Mouse (Mus musculus) MEL (cell line): ENCODE measurements around the gene Ang4. TPM values are rescaled to one million over a fixed set of nuclear protein-coding genes. Genes with fewer than 3 reads are reported as not detected.
A peak's percentile ranks its signal among the peaks of the same experiment; 100 is the strongest.

Experiments
- DNase-seq: peaks from one replicate; pipeline ENCODE4 v3.0.0; 2011; ENCODE audit warnings: low read depth, low spot score
- H3K27ac ChIP-seq: 2 replicates; pipeline ENCODE4 v1.5.1; 2012; ENCODE audit warnings: low read depth, mild to moderate bottlenecking, control low read depth, low read length, moderate library complexity; ENCODE audit not compliant: control insufficient read depth
- H3K27me3 ChIP-seq, 2 experiments: fragments of 150-350 bp in 1 of 2; sonication (generic) in 1 of 2; 2 replicates each; pipeline ENCODE4 v1.6.1; 2012; ENCODE audit warnings: low read length in 2 of 2, mild to moderate bottlenecking in 2 of 2, improper control_type of control experiment in 1 of 2, moderate library complexity in 1 of 2; ENCODE audit not compliant: insufficient read depth in 2 of 2, control insufficient read depth in 1 of 2
- H3K36me3 ChIP-seq, 2 experiments: 2 replicates each; pipeline ENCODE4 v1.6.1; 2012 to 2014; ENCODE audit warnings: low read length in 2 of 2, improper control_type of control experiment in 1 of 2, inconsistent platforms in 1 of 2, mild to moderate bottlenecking in 1 of 2; ENCODE audit not compliant: insufficient read depth in 2 of 2, control insufficient read depth in 1 of 2
- H3K4me1 ChIP-seq, 2 experiments: fragments of 150-350 bp in 1 of 2; sonication (generic) in 1 of 2; 2 replicates each; pipeline ENCODE4 v1.6.1; 2012; ENCODE audit warnings: low read length in 2 of 2, improper control_type of control experiment in 1 of 2, mild to moderate bottlenecking in 1 of 2; ENCODE audit not compliant: insufficient read depth in 2 of 2, control insufficient read depth in 1 of 2
- H3K4me3 ChIP-seq, 2 experiments: fragments of 150-350 bp in 1 of 2; sonication (generic) in 1 of 2; 2 replicates each; pipeline ENCODE4 v1.5.1; 2012; ENCODE audit warnings: low read depth in 2 of 2, low read length in 2 of 2, mild to moderate bottlenecking in 2 of 2, moderate library complexity in 2 of 2, control low read depth in 1 of 2, improper control_type of control experiment in 1 of 2; ENCODE audit not compliant: control insufficient read depth in 1 of 2, insufficient read depth in 1 of 2
- H3K79me2 ChIP-seq: 2 replicates; pipeline ENCODE4 v1.6.1; 2012; ENCODE audit warnings: mild to moderate bottlenecking, low read length, moderate library complexity; ENCODE audit not compliant: control insufficient read depth, poor library complexity, insufficient read depth
- H3K9ac ChIP-seq: 2 replicates; pipeline ENCODE4 v1.6.1; 2012; ENCODE audit warnings: low read depth, mild to moderate bottlenecking, control low read depth, low read length, moderate library complexity; ENCODE audit not compliant: control insufficient read depth, poor library complexity, severe bottlenecking
- H3K9me3 ChIP-seq: fragments of 150-350 bp; sonication (generic); replicated peaks from 2 replicates; pipeline ENCODE4 v1.6.1; 2012; ENCODE audit warnings: mild to moderate bottlenecking, low read length, improper control_type of control experiment, moderate library complexity; ENCODE audit not compliant: insufficient read depth
- BHLHE40 ChIP-seq: IDR thresholded peaks from 2 replicates; pipeline ENCODE4 v1.6.1; 2012; ENCODE audit warnings: low read depth, mild to moderate bottlenecking, inconsistent platforms, low read length, improper control_type of control experiment, borderline replicate concordance
- CHD1 ChIP-seq: IDR thresholded peaks from 2 replicates; pipeline ENCODE4 v1.6.1; 2012; ENCODE audit warnings: low read depth, mild to moderate bottlenecking, inconsistent platforms, low read length, improper control_type of control experiment
- CHD2 ChIP-seq: IDR thresholded peaks from 2 replicates; pipeline ENCODE4 v1.6.1; 2011; ENCODE audit warnings: low read length, improper control_type of control experiment
- E2F4 ChIP-seq: IDR thresholded peaks from 2 replicates; pipeline ENCODE4 v1.6.1; 2011; ENCODE audit warnings: low read depth, low read length, improper control_type of control experiment, borderline replicate concordance
- ELF1 ChIP-seq: IDR thresholded peaks from 2 replicates; pipeline ENCODE4 v1.6.1; 2014; ENCODE audit warnings: low read depth, mild to moderate bottlenecking, inconsistent platforms, low read length, improper control_type of control experiment, moderate library complexity
- EP300 ChIP-seq, 2 experiments: IDR thresholded peaks; 2 replicates each; pipeline ENCODE4 v1.6.1; 2011; ENCODE audit warnings: improper control_type of control experiment in 2 of 2, low read length in 2 of 2, low read depth in 1 of 2, mild to moderate bottlenecking in 1 of 2
- ETS1 ChIP-seq: IDR thresholded peaks from 2 replicates; pipeline ENCODE4 v1.6.1; 2012; ENCODE audit warnings: low read depth, mild to moderate bottlenecking, inconsistent platforms, low read length, improper control_type of control experiment, moderate library complexity
- GABPA ChIP-seq: IDR thresholded peaks from 2 replicates; pipeline ENCODE4 v1.6.1; 2012; ENCODE audit warnings: low read depth, mild to moderate bottlenecking, inconsistent platforms, low read length, improper control_type of control experiment, moderate library complexity
- JUND ChIP-seq: IDR thresholded peaks from 2 replicates; pipeline ENCODE4 v1.6.1; 2011; ENCODE audit warnings: low read depth, mild to moderate bottlenecking, improper control_type of control experiment, low read length
- MEF2A ChIP-seq: IDR thresholded peaks from 2 replicates; pipeline ENCODE4 v1.6.1; 2014; ENCODE audit warnings: low read depth, mild to moderate bottlenecking, inconsistent platforms, low read length, improper control_type of control experiment; ENCODE audit not compliant: poor library complexity, insufficient replicate concordance, severe bottlenecking; ENCODE audit errors: extremely low read depth
- MXI1 ChIP-seq: IDR thresholded peaks from 2 replicates; pipeline ENCODE4 v1.6.1; 2011; ENCODE audit warnings: mild to moderate bottlenecking, low read depth, low read length, improper control_type of control experiment
- MYC ChIP-seq: IDR thresholded peaks from 2 replicates; pipeline ENCODE4 v1.6.1; 2011; ENCODE audit warnings: low read depth, mild to moderate bottlenecking, low read length, improper control_type of control experiment, moderate library complexity
- NELFE ChIP-seq: IDR thresholded peaks from 2 replicates; pipeline ENCODE4 v1.6.1; 2011; ENCODE audit warnings: low read depth, low read length, improper control_type of control experiment
- NRF1 ChIP-seq: IDR thresholded peaks from 2 replicates; pipeline ENCODE4 v1.6.1; 2014; ENCODE audit warnings: low read depth, mild to moderate bottlenecking, inconsistent platforms, low read length, improper control_type of control experiment, moderate library complexity; ENCODE audit not compliant: poor library complexity, insufficient read depth, severe bottlenecking
- POLR2AphosphoS5 ChIP-seq: IDR thresholded peaks from 2 replicates; pipeline ENCODE4 v1.6.1; 2012; ENCODE audit warnings: low read depth, borderline replicate concordance, mild to moderate bottlenecking, inconsistent platforms, low read length, moderate library complexity, mixed read lengths
- RCOR1 ChIP-seq: IDR thresholded peaks from 2 replicates; pipeline ENCODE4 v1.6.1; 2012; ENCODE audit warnings: low read depth, mild to moderate bottlenecking, inconsistent platforms, low read length, improper control_type of control experiment
- SMC3 ChIP-seq: IDR thresholded peaks from 2 replicates; pipeline ENCODE4 v1.6.1; 2011; ENCODE audit warnings: low read depth, low read length, improper control_type of control experiment
- TAL1 ChIP-seq: IDR thresholded peaks from 2 replicates; pipeline ENCODE4 v1.6.1; 2012; ENCODE audit warnings: mild to moderate bottlenecking, inconsistent platforms, low read length, moderate library complexity, mixed read lengths
- TBP ChIP-seq: IDR thresholded peaks from 2 replicates; pipeline ENCODE4 v1.8.0; 2011; ENCODE audit warnings: low read depth, low read length, improper control_type of control experiment
- USF1 ChIP-seq: IDR thresholded peaks from 2 replicates; pipeline ENCODE4 v1.6.1; 2014; ENCODE audit warnings: low read depth, mild to moderate bottlenecking, inconsistent platforms, low read length, improper control_type of control experiment, moderate library complexity
- USF2 ChIP-seq, 2 experiments: IDR thresholded peaks; 2 replicates each; pipeline ENCODE4 v1.6.1; 2011 to 2012; ENCODE audit warnings: improper control_type of control experiment in 2 of 2, low read length in 2 of 2, borderline replicate concordance in 1 of 2, inconsistent platforms in 1 of 2, low read depth in 1 of 2, mild to moderate bottlenecking in 1 of 2; ENCODE audit not compliant: insufficient read depth in 1 of 2
- ZKSCAN1 ChIP-seq: IDR thresholded peaks from 2 replicates; pipeline ENCODE4 v1.6.1; 2012; ENCODE audit warnings: low read depth, mild to moderate bottlenecking, inconsistent platforms, low read length, improper control_type of control experiment, moderate library complexity
- ZMIZ1 ChIP-seq: IDR thresholded peaks from 2 replicates; pipeline ENCODE4 v1.6.1; 2012; ENCODE audit warnings: low read depth, mild to moderate bottlenecking, inconsistent platforms, low read length, improper control_type of control experiment, moderate library complexity
- polyA plus RNA-seq, 2 experiments: library from polyadenylated mRNA; stranded (reverse) in 1 of 2; unstranded in 1 of 2; fragments of >175 nt in 1 of 2; fragments of >200 nt in 1 of 2; gene quantifications; 2 replicates each; pipeline versions ENCODE4 v1.2.1 to v1.2.4; 2012; ENCODE audit warnings: low replicate concordance in 2 of 2, low read depth in 1 of 2; ENCODE audit not compliant: insufficient read length in 2 of 2, insufficient read depth in 1 of 2, missing spikeins in 1 of 2
- total RNA-seq: library from RNA; depleted of rRNA; stranded (reverse); fragments of 300-350 nt; gene quantifications from 2 replicates; pipeline ENCODE4 v1.2.3, GENCODE M21; 2012

The Ang4 gene
- total and polyA plus RNA-seq, 3 experiments: not detected

- no peak for TF ChIP-seq ZMIZ1
- no peak for TF ChIP-seq USF2 (IDR thresholded peaks at IDR 0.05; ENCODE audit: borderline replicate concordance in 1 of 2, insufficient read depth in 1 of 2, low read depth in 1 of 2, low read length in 2 of 2)
- H3K9me3 ChIP-seq: no peaks in the 10 kb centered on the region
- H3K36me3 ChIP-seq: no peaks in the 10 kb centered on the region
- DNase-seq: no peak
- H3K27ac ChIP-seq: no peak overlapping the region
- no peak overlapping the region for H3K4me3 ChIP-seq
- H3K27me3 ChIP-seq: no peaks in the 10 kb centered on the region
- H3K4me1 ChIP-seq: no peaks in the 10 kb centered on the region
- no peaks in the 10 kb centered on the region for H3K79me2 ChIP-seq
- H3K9ac ChIP-seq: no peak overlapping the region
These were observed 13.7 kb upstream of the Ang4 start for GRCm38 (mm10) chr14:51787061-51787460.

DNA sequence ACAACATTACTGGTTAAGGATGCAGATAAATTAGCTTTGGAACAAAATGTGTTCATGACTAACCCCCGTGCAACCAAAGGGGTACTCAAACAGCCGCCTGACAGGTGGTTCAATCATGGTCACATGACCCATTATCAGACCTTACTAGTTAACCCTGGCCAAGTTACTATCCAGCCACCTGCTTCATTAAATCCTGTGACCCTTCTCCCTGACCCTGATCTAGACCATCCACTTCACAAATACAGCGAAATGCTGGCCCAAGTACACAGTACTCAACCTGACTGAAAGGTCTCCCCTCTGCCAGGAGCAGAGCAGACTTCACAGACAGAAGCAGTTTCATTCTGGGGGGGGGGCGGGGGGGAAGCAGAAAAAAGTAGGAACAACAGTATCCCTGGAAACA, 12.9 kb upstream of the Ang4 start:
- no peak for DNase-seq
- H3K4me1 ChIP-seq: no peaks in the 10 kb centered on the region
- no peak overlapping the region for H3K4me3 ChIP-seq
- TF ChIP-seq EP300 (IDR thresholded peaks at IDR 0.05; ENCODE audit: low read depth in 1 of 2, low read length in 2 of 2) (no peak), MYC (no peak), MEF2A (no peak), ZMIZ1 (no peak), USF1 (0 out of 2 replicates have a peak, but pooled peaks have one; percentile 17), TBP (no peak), TAL1 (no peak)
- H3K36me3 ChIP-seq: no peaks in the 10 kb centered on the region
- no peak overlapping the region for H3K27ac ChIP-seq
- H3K79me2 ChIP-seq: no peaks in the 10 kb centered on the region
- H3K9me3 ChIP-seq: no peaks in the 10 kb centered on the region
- no peaks in the 10 kb centered on the region for H3K27me3 ChIP-seq
- H3K9ac ChIP-seq: no peak overlapping the region

DNA sequence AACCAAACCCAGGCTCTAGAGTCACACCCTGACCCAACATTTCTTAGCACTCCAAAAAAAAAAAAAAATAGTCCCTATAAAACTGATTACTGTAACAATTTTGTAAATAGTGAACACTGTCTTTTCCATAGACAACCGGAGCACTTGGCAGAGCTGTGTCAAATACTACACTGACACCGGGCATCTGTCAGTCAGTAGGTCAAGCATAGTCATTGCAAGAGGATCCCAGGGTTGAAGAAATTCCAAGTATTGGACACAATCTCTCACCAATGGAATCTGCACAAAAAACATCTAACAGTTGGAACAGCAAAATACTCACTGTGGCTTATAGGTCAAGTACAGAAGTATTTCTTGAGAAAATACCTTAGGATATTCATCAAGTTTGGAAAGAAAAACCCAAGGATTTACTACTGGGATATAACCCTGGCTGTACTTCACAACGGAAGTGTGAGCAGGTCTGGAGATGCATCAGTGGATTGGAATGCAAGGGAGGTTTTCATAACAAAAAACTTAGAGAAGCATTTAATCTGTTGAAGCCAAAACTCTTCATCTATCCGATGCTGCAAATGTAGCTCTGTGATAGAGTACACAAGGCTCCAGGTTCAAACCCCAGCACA, 5.6 kb upstream of the Ang4 start:
- Histone ChIP-seq H3K4me3 (no peak overlapping the region), H3K36me3 (no peaks in the 10 kb centered on the region), H3K9ac (no peak overlapping the region), H3K79me2 (no peaks in the 10 kb centered on the region), H3K9me3 (no peaks in the 10 kb centered on the region), H3K27ac (no peak overlapping the region), H3K4me1 (no peaks in the 10 kb centered on the region), H3K27me3 (no peaks in the 10 kb centered on the region)
- TF ChIP-seq CHD2 (no peak), NRF1 (no peak), ZKSCAN1 (no peak), E2F4 (no peak), EP300 (IDR thresholded peaks at IDR 0.05; ENCODE audit: low read depth in 1 of 2, low read length in 2 of 2) (no peak), BHLHE40 (no peak), ELF1 (no peak), ETS1 (no peak), POLR2AphosphoS5 (no peak), JUND (no peak), GABPA (no peak), NELFE (no peak), SMC3 (no peak), CHD1 (no peak), MXI1 (no peak), RCOR1 (no peak)
- DNase-seq: no peak
